Mouse (Mus musculus): ENCODE data around the gene Foxq1.

- TF ChIP-seq POLR2A (IDR thresholded peaks at IDR 0.05; ENCODE audit: borderline replicate concordance, extremely low read depth, insufficient read depth, insufficient read length, poor library complexity, severe bottlenecking) (no peak), CTCF (IDR thresholded peaks at IDR 0.05; ENCODE audit: borderline replicate concordance, extremely low read depth, insufficient read depth, insufficient read length) (no peak)
Observed at GRCm38 (mm10) chr13:31567099-31567498, 11.2 kb downstream of the Foxq1 start.
